Mouse (Mus musculus): ENCODE data around the gene Efcab6.

DNA sequence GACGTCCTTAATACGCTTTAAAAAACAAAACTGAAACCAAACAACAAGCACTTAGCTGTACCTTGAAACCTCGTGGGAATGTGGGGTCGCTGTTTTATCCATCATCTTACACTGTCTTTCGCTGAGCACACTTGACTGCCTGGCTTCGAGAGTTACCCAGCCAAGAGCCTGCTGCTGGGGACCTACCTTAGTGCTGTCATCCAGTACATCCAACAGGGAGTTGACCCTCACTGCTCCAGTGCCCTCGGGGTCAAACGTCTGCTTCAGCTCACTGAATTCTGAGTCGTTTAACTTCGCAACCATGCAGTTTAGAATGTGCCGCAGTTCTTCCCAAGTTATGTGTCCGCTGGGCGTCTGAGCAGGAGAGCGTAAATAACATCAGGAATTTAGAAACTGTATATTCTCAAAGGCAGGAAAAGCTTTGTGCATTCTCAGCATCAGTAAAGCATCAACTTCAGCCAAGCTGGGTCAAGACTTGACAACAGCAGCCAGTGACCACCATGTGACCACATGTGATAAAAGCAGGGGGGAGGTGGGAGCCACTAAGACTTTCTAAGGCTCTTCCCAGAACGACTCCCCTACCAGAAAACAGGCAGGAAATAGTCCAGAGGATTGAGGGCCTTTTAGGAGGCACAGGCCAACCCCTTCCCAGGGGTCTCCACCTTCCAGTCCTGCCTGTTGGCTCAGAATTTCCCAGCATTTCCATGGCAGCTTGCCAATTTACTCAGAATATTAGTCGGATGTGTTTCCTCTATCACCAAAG lies 115.3 kb downstream of the Efcab6 start:
- TF ChIP-seq CTCF (IDR thresholded peaks at IDR 0.05; ENCODE audit: control insufficient read depth, insufficient read depth, low read length): no peak
- TF ChIP-seq POLR2A (IDR thresholded peaks at IDR 0.05; ENCODE audit: borderline replicate concordance, control insufficient read depth, low read depth, low read length): no peak
